ENCODE assay signal across 15 mouse cellular contexts in the genomic region with DNA sequence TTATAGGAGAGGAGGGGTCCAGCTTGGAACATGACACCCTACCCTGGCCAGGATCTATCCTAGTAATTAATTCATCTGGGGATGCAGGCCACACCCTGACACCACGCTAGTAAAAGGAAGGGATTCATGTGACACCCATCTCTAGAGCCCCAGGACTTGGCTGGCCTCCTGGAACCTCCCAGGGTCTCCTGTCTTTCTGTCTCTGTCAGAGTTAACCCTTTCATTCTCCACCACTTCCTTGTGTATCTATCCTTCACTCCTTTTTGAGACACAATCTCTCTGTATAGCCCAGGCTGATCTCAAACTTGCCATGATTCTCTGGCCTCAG. TPM values are rescaled to one million over a fixed set of nuclear protein-coding genes. Genes with fewer than 3 reads are reported as not detected.
DNase-seq lines count a peak whose midpoint lies in the region; ATAC-seq and TF ChIP-seq lines count a peak whose summit lies in the region.
"Had no signal": no experiment of that assay in that cellular context is flagged by ENCODE, and none has a peak within 500 bp of the region (broad histone marks: within the 10 kb centered on the region; RNA-seq: fewer than 3 reads in every experiment).

No protein-coding gene starts in this region.

- no peak for TF ChIP-seq EP300 in heart, postnatal 0 days (IDR thresholded peaks at IDR 0.05; ENCODE audit: low read depth)
- TF ChIP-seq EP300 in lung, postnatal 0 days (IDR thresholded peaks at IDR 0.05): no peak

- no peaks in the 10 kb centered on the region for H3K9me3 ChIP-seq in forebrain, embryonic 10.5 days
- no peaks in the 10 kb centered on the region for H3K9me3 ChIP-seq in forebrain, embryonic 13.5 days (replicated peaks)
- H3K9me3 ChIP-seq in heart, postnatal 0 days (replicated peaks; ENCODE audit: control insufficient read depth, low read length): no peaks in the 10 kb centered on the region
- no peaks in the 10 kb centered on the region for H3K9me3 ChIP-seq in lung, postnatal 0 days (ENCODE audit: low read length)
- no peaks in the 10 kb centered on the region for H3K9me3 ChIP-seq in liver, embryonic 16.5 days (replicated peaks; ENCODE audit: control insufficient read depth, low read length)
- H3K9me3 ChIP-seq: embryonic facial prominence, embryonic 12.5 days; G1E; hindbrain, embryonic 15.5 days had no signal

- no peak for DNase-seq in forebrain, embryonic 10.5 days (ENCODE audit: extremely low spot score, low spot score)
- no peak for DNase-seq in heart, postnatal 0 days (ENCODE audit: low spot score)
- DNase-seq in heart, adult 9 months (ENCODE audit: low spot score in 2 of 2): no peak
- no peak for DNase-seq in lung, postnatal 0 days (ENCODE audit: low spot score)
- no peak for DNase-seq in lung, postnatal 4 days
- DNase-seq: cerebellum, adult 8-10 months; left cerebral cortex, postnatal 4 days; thymus, adult 18-20 months had no signal

- H3K27me3 ChIP-seq in forebrain, embryonic 10.5 days (ENCODE audit: poor library complexity, severe bottlenecking): peaks cover 46% of the 10 kb centered on the region
- H3K27me3 ChIP-seq in forebrain, embryonic 13.5 days: peaks cover 12% of the 10 kb centered on the region
- no peaks in the 10 kb centered on the region for H3K27me3 ChIP-seq in heart, postnatal 0 days (ENCODE audit: control insufficient read depth, insufficient read depth, low read length)
- no peaks in the 10 kb centered on the region for H3K27me3 ChIP-seq in lung, postnatal 0 days (replicated peaks; ENCODE audit: insufficient read depth, low read length)
- peaks cover 27% of the 10 kb centered on the region for H3K27me3 ChIP-seq in liver, embryonic 16.5 days (ENCODE audit: control insufficient read depth, insufficient read depth, low read depth, low read length)
- H3K27me3 ChIP-seq: hindbrain, embryonic 15.5 days had no signal

- no peak overlapping the region for H3K4me2 ChIP-seq in forebrain, embryonic 13.5 days
- peak overlapping the region; percentile 55 for H3K4me2 ChIP-seq in heart, postnatal 0 days (ENCODE audit: low read depth, low read length)
- no peak overlapping the region for H3K4me2 ChIP-seq in lung, postnatal 0 days (replicated peaks; ENCODE audit: low read depth, low read length)
- H3K4me2 ChIP-seq in liver, embryonic 16.5 days (ENCODE audit: low read depth, low read length): no peak overlapping the region
- H3K4me2 ChIP-seq: embryonic facial prominence, embryonic 12.5 days; hindbrain, embryonic 15.5 days had no signal

- no peak for TF ChIP-seq CTCF in heart, postnatal 0 days (IDR thresholded peaks at IDR 0.05; ENCODE audit: low read depth)
- TF ChIP-seq CTCF in lung, postnatal 0 days (IDR thresholded peaks at IDR 0.05): no peak

- ATAC-seq in forebrain, embryonic 13.5 days: no peak
- ATAC-seq in heart, postnatal 0 days (ENCODE audit: insufficient read depth, low read depth): no peak; the same call in 1 of the 2 replicates
- no peak for ATAC-seq in lung, postnatal 0 days
- ATAC-seq in liver, embryonic 16.5 days (ENCODE audit: low read depth): no peak
- no peak for ATAC-seq in erythroid progenitor cell, adult 5-6 weeks (replicated peaks; ENCODE audit: low FRiP score, poor library complexity, severe bottlenecking)

- H3K27ac ChIP-seq in forebrain, embryonic 10.5 days: 0 out of 2 replicates have a peak overlapping the region, but pooled peaks have one; percentile 62
- H3K27ac ChIP-seq in forebrain, embryonic 13.5 days: no peak overlapping the region
- H3K27ac ChIP-seq in heart, postnatal 0 days (ENCODE audit: low read depth): peak overlapping the region; percentile 99
- H3K27ac ChIP-seq in lung, postnatal 0 days (ENCODE audit: low read length): peak overlapping the region; percentile 55; the same call in 1 of the 2 replicates
- H3K27ac ChIP-seq in liver, embryonic 16.5 days (ENCODE audit: low read length): 0 out of 2 replicates have a peak overlapping the region, but pooled peaks have one; percentile 53
- H3K27ac ChIP-seq: hindbrain, embryonic 15.5 days had no signal

- no peak overlapping the region for H3K9ac ChIP-seq in forebrain, embryonic 13.5 days
- H3K9ac ChIP-seq in heart, postnatal 0 days (replicated peaks; ENCODE audit: low read depth, low read length): peak overlapping the region; percentile 72; the same call in 1 of the 2 replicates
- H3K9ac ChIP-seq in lung, postnatal 0 days (replicated peaks; ENCODE audit: low read depth): no peak overlapping the region
- peak overlapping the region; percentile 20; the same call in 1 of the 2 replicates for H3K9ac ChIP-seq in liver, embryonic 16.5 days (ENCODE audit: low read depth, low read length)
- H3K9ac ChIP-seq: embryonic facial prominence, embryonic 12.5 days; hindbrain, embryonic 15.5 days had no signal

- no peak overlapping the region for H3K4me3 ChIP-seq in forebrain, embryonic 10.5 days
- H3K4me3 ChIP-seq in forebrain, embryonic 13.5 days: no peak overlapping the region
- peak overlapping the region; percentile 52 for H3K4me3 ChIP-seq in heart, postnatal 0 days (ENCODE audit: low read depth, low read length)
- H3K4me3 ChIP-seq in lung, postnatal 0 days (ENCODE audit: low read depth, low read length): no peak overlapping the region
- no peak overlapping the region for H3K4me3 ChIP-seq in liver, embryonic 16.5 days (ENCODE audit: low read depth, low read length)
- H3K4me3 ChIP-seq: embryonic facial prominence, embryonic 12.5 days; hindbrain, embryonic 15.5 days had no signal

- 34% methylated on average over 1 of the region's 1 CpGs for WGBS in forebrain, embryonic 10.5 days
- WGBS in forebrain, embryonic 13.5 days: 15% methylated on average over 1 of the region's 1 CpGs
- WGBS in heart, postnatal 0 days: 8% methylated on average over 1 of the region's 1 CpGs
- 9% methylated on average over 1 of the region's 1 CpGs for whole genome bisulfite sequencing in lung, postnatal 0 days
- 36% methylated on average over 1 of the region's 1 CpGs for WGBS in liver, embryonic 16.5 days (ENCODE audit: insufficient replicate concordance)

- H3K36me3 ChIP-seq in forebrain, embryonic 10.5 days (replicated peaks): 0 out of 2 replicates have a peak, but pooled peaks cover 3% of the 10 kb centered on the region
- peaks cover 2% of the 10 kb centered on the region; the same call in 1 of the 2 replicates for H3K36me3 ChIP-seq in forebrain, embryonic 13.5 days (ENCODE audit: poor library complexity, severe bottlenecking)
- H3K36me3 ChIP-seq in heart, postnatal 0 days (replicated peaks; ENCODE audit: control insufficient read depth, insufficient read depth, low read length): no peaks in the 10 kb centered on the region
- H3K36me3 ChIP-seq in lung, postnatal 0 days (ENCODE audit: insufficient read depth, low read length): no peaks in the 10 kb centered on the region
- H3K36me3 ChIP-seq in liver, embryonic 16.5 days (ENCODE audit: control insufficient read depth, insufficient read depth): peaks cover 8% of the 10 kb centered on the region
- H3K36me3 ChIP-seq: hindbrain, embryonic 15.5 days had no signal

- peaks cover 59% of the 10 kb centered on the region for H3K4me1 ChIP-seq in forebrain, embryonic 10.5 days
- peaks cover 53% of the 10 kb centered on the region for H3K4me1 ChIP-seq in forebrain, embryonic 13.5 days
- H3K4me1 ChIP-seq in heart, postnatal 0 days (ENCODE audit: control insufficient read depth, insufficient read depth): peaks cover 50% of the 10 kb centered on the region
- H3K4me1 ChIP-seq in lung, postnatal 0 days (ENCODE audit: insufficient read depth, low read depth, low read length): peaks cover 28% of the 10 kb centered on the region
- peaks cover 51% of the 10 kb centered on the region for H3K4me1 ChIP-seq in liver, embryonic 16.5 days (ENCODE audit: control insufficient read depth, low read depth, low read length)

RNA-seq across cellular contexts. Expression of gene Josd2, which starts 4.7 kb away (rescaled TPM):
- polyA plus RNA-seq in forebrain, embryonic 10.5 days (2016; fragmentation: Nextera tagmentation; extraction: Ambion mirVana): 74.9 and 78.5 TPM in 2 replicates
- 49.0 and 56.1 TPM in 2 replicates for polyA plus RNA-seq in forebrain, embryonic 13.5 days (2015; fragmentation: Nextera tagmentation; extraction: Ambion mirVana)
- 123 and 143 TPM in 2 replicates for total RNA-seq in heart, postnatal 0 days (2014; rRNA removed; ENCODE audit: low replicate concordance)
- 91.2 and 105 TPM in 2 replicates for polyA plus RNA-seq in heart, postnatal 0 days (2015; fragmentation: Nextera tagmentation; extraction: Ambion mirVana)
- polyA plus RNA-seq in lung, postnatal 0 days (2015; fragmentation: Nextera tagmentation; extraction: Ambion mirVana): 93.7 and 110 TPM in 2 replicates
- 159 and 174 TPM in 2 replicates for polyA plus RNA-seq in liver, embryonic 16.5 days (2015; fragmentation: Nextera tagmentation; extraction: Ambion mirVana)
- 130 and 183 TPM in 2 replicates for total RNA-seq in erythroid progenitor cell, adult 5-6 weeks (2015; ENCODE audit: low replicate concordance)
- 122 and 124 TPM in 2 replicates for total RNA-seq in erythroid progenitor cell, adult 5-6 weeks (2017; ENCODE audit: low replicate concordance)

RNA-seq across cellular contexts. Expression of gene Aspdh, which starts 7.3 kb away (rescaled TPM):
- polyA plus RNA-seq in forebrain, embryonic 10.5 days (2016; fragmentation: Nextera tagmentation; extraction: Ambion mirVana): 1.3 and 1.5 TPM in 2 replicates
- polyA plus RNA-seq in forebrain, embryonic 13.5 days (2015; fragmentation: Nextera tagmentation; extraction: Ambion mirVana): 3.8 and 4.0 TPM in 2 replicates
- 7.5 TPM in 1 of 2 replicates, not detected in the other for total RNA-seq in heart, postnatal 0 days (2014; rRNA removed; ENCODE audit: low replicate concordance)
- polyA plus RNA-seq in heart, postnatal 0 days (2015; fragmentation: Nextera tagmentation; extraction: Ambion mirVana): 0.40 and 0.86 TPM in 2 replicates
- polyA plus RNA-seq in lung, postnatal 0 days (2015; fragmentation: Nextera tagmentation; extraction: Ambion mirVana): not detected in 2 replicates
- polyA plus RNA-seq in liver, embryonic 16.5 days (2015; fragmentation: Nextera tagmentation; extraction: Ambion mirVana): 19.4 and 23.5 TPM in 2 replicates
- total RNA-seq in erythroid progenitor cell, adult 5-6 weeks (2015; ENCODE audit: low replicate concordance): not detected in 2 replicates
- total RNA-seq in erythroid progenitor cell, adult 5-6 weeks (2017; ENCODE audit: low replicate concordance): 1.4 TPM in 1 of 2 replicates, not detected in the other
- total RNA-seq: G1E; megakaryocyte, adult 5-6 weeks had no signal
- polyA plus RNA-seq: G1E had no signal

RNA-seq across cellular contexts. Expression of gene Emc10, which starts 23.8 kb away (rescaled TPM):
- 95.8 and 96.9 TPM in 2 replicates for polyA plus RNA-seq in forebrain, embryonic 10.5 days (2016; fragmentation: Nextera tagmentation; extraction: Ambion mirVana)
- 101 and 106 TPM in 2 replicates for polyA plus RNA-seq in forebrain, embryonic 13.5 days (2015; fragmentation: Nextera tagmentation; extraction: Ambion mirVana)
- 206 and 212 TPM in 2 replicates for total RNA-seq in heart, postnatal 0 days (2014; rRNA removed; ENCODE audit: low replicate concordance)
- polyA plus RNA-seq in heart, postnatal 0 days (2015; fragmentation: Nextera tagmentation; extraction: Ambion mirVana): 67.0 and 73.2 TPM in 2 replicates
- polyA plus RNA-seq in lung, postnatal 0 days (2015; fragmentation: Nextera tagmentation; extraction: Ambion mirVana): 59.3 and 69.2 TPM in 2 replicates
- 34.4 and 40.6 TPM in 2 replicates for polyA plus RNA-seq in liver, embryonic 16.5 days (2015; fragmentation: Nextera tagmentation; extraction: Ambion mirVana)
- 81.7 and 90.1 TPM in 2 replicates for total RNA-seq in erythroid progenitor cell, adult 5-6 weeks (2015; ENCODE audit: low replicate concordance)
- 43.7 and 56.1 TPM in 2 replicates for total RNA-seq in erythroid progenitor cell, adult 5-6 weeks (2017; ENCODE audit: low replicate concordance)

RNA-seq across cellular contexts. Expression of gene Fam71e1, which starts 23.9 kb away (rescaled TPM):
- 15.1 and 15.8 TPM in 2 replicates for polyA plus RNA-seq in forebrain, embryonic 10.5 days (2016; fragmentation: Nextera tagmentation; extraction: Ambion mirVana)
- polyA plus RNA-seq in forebrain, embryonic 13.5 days (2015; fragmentation: Nextera tagmentation; extraction: Ambion mirVana): 30.1 and 35.0 TPM in 2 replicates
- 3.2 and 4.3 TPM in 2 replicates for total RNA-seq in heart, postnatal 0 days (2014; rRNA removed; ENCODE audit: low replicate concordance)
- polyA plus RNA-seq in heart, postnatal 0 days (2015; fragmentation: Nextera tagmentation; extraction: Ambion mirVana): 11.4 and 12.5 TPM in 2 replicates
- 11.4 and 12.0 TPM in 2 replicates for polyA plus RNA-seq in lung, postnatal 0 days (2015; fragmentation: Nextera tagmentation; extraction: Ambion mirVana)
- 1.3 and 1.4 TPM in 2 replicates for polyA plus RNA-seq in liver, embryonic 16.5 days (2015; fragmentation: Nextera tagmentation; extraction: Ambion mirVana)
- total RNA-seq in erythroid progenitor cell, adult 5-6 weeks (2015; ENCODE audit: low replicate concordance): not detected in 2 replicates
- not detected in 2 replicates for total RNA-seq in erythroid progenitor cell, adult 5-6 weeks (2017; ENCODE audit: low replicate concordance)

RNA-seq across cellular contexts. Expression of gene Lrrc4b, which starts 43.7 kb away (rescaled TPM):
- 1.8 and 2.1 TPM in 2 replicates for polyA plus RNA-seq in forebrain, embryonic 10.5 days (2016; fragmentation: Nextera tagmentation; extraction: Ambion mirVana)
- 11.6 and 12.6 TPM in 2 replicates for polyA plus RNA-seq in forebrain, embryonic 13.5 days (2015; fragmentation: Nextera tagmentation; extraction: Ambion mirVana)
- total RNA-seq in heart, postnatal 0 days (2014; rRNA removed; ENCODE audit: low replicate concordance): 55.6 and 89.5 TPM in 2 replicates
- 2.8 TPM in 2 replicates for polyA plus RNA-seq in heart, postnatal 0 days (2015; fragmentation: Nextera tagmentation; extraction: Ambion mirVana)
- polyA plus RNA-seq in lung, postnatal 0 days (2015; fragmentation: Nextera tagmentation; extraction: Ambion mirVana): 0.51 and 0.76 TPM in 2 replicates
- not detected in 2 replicates for polyA plus RNA-seq in liver, embryonic 16.5 days (2015; fragmentation: Nextera tagmentation; extraction: Ambion mirVana)
- total RNA-seq in erythroid progenitor cell, adult 5-6 weeks (2015; ENCODE audit: low replicate concordance): not detected in 2 replicates
- not detected in 2 replicates for total RNA-seq in erythroid progenitor cell, adult 5-6 weeks (2017; ENCODE audit: low replicate concordance)
- total RNA-seq: megakaryocyte, adult 5-6 weeks had no signal
- polyA plus RNA-seq: G1E had no signal

Comparison
In these comparisons a context has a peak if more than half of its experiments do, and no peak if none do; other contexts are left out.
1. H3K9ac ChIP-seq: peak in heart, postnatal 0 days (single experiment) and liver, embryonic 16.5 days (single experiment); none in forebrain, embryonic 13.5 days (single experiment) and lung, postnatal 0 days (single experiment).